Mouse (Mus musculus) adrenal gland, adult 2 months (tissue): ENCODE results near the gene AC141477.1. TPM values are rescaled to one million over a fixed set of nuclear protein-coding genes. Genes with fewer than 3 reads are reported as not detected.

ENCODE experiments used
- DNase-seq: peaks from one replicate; pipeline ENCODE4 v3.0.0; 2021
- long read RNA-seq: library from polyadenylated mRNA; stranded (forward); transcript quantifications from one replicate; pipeline ENCODE4 v2.0.0, GENCODE M21; 2021
- polyA plus RNA-seq: library from polyadenylated mRNA; depleted of rRNA; stranded (reverse); fragments of >200 nt; gene quantifications from 2 replicates; pipeline ENCODE4 v1.2.3, GENCODE M21; 2012; rRNA removed
- total RNA-seq, 2 experiments: library from RNA; stranded (reverse); gene quantifications; 2 replicates each; pipeline ENCODE4 v1.2.3; 2021

The AC141477.1 gene
- not detected for total RNA-seq
- polyA plus RNA-seq: not detected in 2 replicates
- long read RNA-seq: 0 reads

DNA sequence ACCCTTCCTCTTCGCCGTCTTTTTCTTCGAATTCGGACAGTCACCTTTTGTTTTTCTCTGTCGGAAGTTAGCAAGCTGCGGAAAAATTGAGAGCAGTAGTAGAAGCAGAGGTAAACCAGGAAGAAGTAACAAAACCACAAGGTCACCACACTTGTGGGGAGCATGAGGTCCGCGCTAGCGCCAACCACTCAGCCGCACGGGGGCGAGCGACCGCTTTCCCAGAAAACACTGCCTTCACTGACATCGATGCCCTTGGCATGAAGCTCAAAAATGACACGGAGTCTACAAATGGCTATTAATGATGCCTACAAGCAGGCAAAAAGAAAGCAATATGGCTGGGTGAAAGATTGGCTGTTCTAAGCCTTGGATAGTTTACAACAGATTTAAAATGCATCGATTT, at the start of gene AC141477.1:
Gene AC141477.1 (minus strand): TSS at position 164 of the 400 bp plus-strand sequence.
- no peak for DNase-seq

GRCm38 (mm10) chr10:76489205-76489604, 49.0 kb upstream of the AC141477.1 start:
- DNase-seq: no peak

DNA sequence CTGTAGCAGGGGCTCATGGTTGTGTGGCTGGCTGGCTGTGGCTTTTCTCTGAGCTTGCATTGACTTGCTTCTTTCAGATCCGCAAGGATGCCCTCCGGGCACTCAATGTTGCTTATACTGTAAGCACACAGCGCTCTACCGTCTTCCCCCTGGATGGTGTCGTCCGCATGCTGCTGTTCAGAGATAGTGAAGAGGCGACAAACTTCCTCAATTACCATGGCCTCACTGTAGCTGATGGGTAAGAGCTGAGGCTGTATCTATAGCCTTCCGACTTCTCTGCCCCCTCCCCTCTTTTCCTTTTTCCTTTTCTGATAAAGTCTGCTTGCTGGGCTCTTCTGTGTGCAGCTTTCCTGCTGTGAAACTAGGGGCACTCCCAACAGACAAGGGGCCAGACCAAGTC, 48.0 kb upstream of the AC141477.1 start:
- no peak for DNase-seq

GRCm38 (mm10) chr10:76486302-76486701, 46.1 kb upstream of the AC141477.1 start:
- no peak for DNase-seq

DNA sequence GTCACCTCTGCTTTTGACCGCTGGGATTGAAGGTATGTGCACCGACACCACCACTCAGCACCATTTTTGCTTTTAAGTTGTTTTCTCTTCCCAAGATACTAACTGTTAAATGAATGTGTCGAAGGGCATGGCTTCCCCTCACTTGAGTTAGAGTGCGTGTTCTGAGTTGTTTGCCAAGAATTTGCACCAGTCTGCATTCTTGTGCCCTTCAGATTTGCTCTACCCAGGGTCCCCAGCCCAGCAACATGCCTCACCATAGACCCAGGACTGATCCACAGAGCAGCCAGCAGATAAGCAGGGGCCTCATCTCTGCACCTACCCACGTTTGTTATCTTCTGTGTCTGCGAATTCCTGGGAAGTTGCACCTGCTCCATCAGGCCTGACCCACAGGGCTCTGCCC, 41.2 kb upstream of the AC141477.1 start:
- DNase-seq: no peak

GRCm38 (mm10) chr10:76480851-76481250, 40.6 kb upstream of the AC141477.1 start:
- no peak for DNase-seq

DNA sequence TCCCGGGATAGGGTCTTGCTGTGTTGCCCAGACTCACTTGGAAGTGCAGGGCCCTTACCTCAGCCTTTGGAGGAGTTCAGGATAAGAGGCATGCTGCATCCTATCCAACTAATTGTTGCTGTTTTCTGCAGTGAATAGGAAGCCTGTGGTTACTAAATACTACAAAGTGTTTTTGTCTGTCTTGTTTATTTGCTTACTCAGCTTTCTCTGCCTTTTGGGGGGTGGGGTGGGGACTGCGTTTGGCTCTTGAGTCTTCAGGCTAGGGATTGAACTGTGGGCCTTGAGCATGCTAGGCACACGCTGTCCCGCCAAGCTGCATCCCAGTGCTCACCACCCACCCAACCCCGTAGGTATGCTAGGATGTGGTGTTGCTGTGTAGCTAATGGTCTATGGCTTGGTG, 33.5 kb upstream of the AC141477.1 start:
- no peak for DNase-seq

- peak; percentile 91 for DNase-seq
Measured at GRCm38 (mm10) chr10:76468203-76469162, 28.2 kb upstream of the AC141477.1 start, which contains the start of the genes Mcm3ap and Ybey. Mcm3ap (plus strand) TSS chr10:76468927. Ybey (minus strand) TSS chr10:76469114.

GRCm38 (mm10) chr10:76462721-76463120, 22.5 kb upstream of the AC141477.1 start:
- DNase-seq: no peak

DNA sequence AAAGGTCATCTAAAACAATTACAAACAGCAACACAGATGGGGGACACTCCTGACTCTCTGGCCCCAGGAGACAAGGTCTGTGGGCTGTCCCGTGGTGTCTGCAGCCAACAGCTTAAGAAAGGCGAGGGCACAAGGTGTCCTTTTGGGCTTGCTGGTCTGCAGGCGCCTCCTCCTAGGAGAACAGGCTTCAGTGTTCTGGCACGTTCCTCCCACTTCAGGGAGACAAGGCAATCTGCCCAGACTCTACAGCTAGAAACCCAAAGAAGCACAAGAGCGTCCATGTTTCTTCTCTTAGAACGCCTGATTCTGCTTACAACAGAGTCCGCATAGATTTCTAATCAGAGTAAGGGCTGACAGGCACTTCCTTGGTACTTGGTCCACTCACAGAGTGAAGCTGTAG, 22.1 kb upstream of the AC141477.1 start:
- no peak for DNase-seq

GRCm38 (mm10) chr10:76461255-76461654, 21.0 kb upstream of the AC141477.1 start:
- peak; percentile 51 for DNase-seq

- DNase-seq: peak; percentile 25
Measured at GRCm38 (mm10) chr10:76455289-76455688, 15.0 kb upstream of the AC141477.1 start.

DNA sequence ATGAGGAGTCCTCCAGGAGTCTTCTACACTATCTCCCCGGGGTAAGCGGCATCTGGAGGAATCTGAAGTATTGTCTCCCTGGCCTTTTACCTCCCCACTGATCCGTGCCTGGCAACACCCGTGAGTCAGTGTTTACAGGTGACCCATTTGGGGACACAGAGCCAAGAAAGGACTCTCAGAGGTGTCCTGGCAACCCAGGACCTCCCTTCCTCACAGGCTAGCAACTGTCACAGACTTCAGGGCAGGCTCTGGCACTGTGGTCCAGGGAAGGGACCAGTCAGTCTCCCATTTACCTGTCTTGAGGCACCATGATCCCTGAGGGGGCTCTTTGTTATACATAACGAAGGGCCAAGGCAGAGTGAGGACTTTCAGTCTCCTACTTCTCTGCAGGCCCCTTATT, 8.6 kb upstream of the AC141477.1 start, which contains the start of gene 2610028H24Rik:
Gene 2610028H24Rik (plus strand): TSS at position 231 of the 400 bp plus-strand sequence.
- DNase-seq: no peak

GRCm38 (mm10) chr10:76447406-76448229, 7.4 kb upstream of the AC141477.1 start:
- no peak for DNase-seq

DNA sequence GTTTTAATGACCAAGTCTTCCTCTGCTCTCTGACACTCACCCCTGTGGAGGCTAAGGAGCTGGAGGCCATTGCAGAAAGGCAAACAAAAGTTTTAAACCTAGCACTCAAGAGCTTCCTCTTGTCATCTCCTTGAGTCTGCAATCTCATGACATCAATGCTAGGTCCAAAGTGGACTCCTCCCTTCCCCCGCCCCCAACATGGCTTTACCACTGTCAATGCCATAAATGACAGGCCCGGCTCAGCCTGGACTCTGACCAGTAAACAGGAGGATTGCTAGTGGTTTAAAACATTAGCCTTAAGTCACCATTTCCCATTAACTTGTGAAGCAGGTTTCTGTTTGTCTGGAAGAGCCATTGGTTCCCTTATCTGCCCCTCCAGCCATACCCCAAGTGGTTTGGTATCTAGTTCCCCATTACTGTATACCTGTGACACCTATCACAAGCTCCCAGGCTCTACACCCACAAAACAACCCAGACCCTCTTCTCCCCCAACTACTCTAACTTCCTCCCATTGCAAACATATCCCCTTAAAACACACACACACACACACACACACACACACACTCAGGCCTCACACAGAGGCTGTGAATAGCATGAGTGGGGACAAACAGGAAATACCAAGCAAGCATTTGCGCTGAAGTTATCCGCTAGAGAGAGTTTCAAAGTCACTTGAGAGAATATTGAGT, 5.9 kb upstream of the AC141477.1 start:
- DNase-seq: no peak

- peak; percentile 99 for DNase-seq
Measured at GRCm38 (mm10) chr10:76442178-76443088, 2.2 kb upstream of the AC141477.1 start, which contains the start of gene Pcnt. Pcnt (minus strand) TSS chr10:76442786.

DNA sequence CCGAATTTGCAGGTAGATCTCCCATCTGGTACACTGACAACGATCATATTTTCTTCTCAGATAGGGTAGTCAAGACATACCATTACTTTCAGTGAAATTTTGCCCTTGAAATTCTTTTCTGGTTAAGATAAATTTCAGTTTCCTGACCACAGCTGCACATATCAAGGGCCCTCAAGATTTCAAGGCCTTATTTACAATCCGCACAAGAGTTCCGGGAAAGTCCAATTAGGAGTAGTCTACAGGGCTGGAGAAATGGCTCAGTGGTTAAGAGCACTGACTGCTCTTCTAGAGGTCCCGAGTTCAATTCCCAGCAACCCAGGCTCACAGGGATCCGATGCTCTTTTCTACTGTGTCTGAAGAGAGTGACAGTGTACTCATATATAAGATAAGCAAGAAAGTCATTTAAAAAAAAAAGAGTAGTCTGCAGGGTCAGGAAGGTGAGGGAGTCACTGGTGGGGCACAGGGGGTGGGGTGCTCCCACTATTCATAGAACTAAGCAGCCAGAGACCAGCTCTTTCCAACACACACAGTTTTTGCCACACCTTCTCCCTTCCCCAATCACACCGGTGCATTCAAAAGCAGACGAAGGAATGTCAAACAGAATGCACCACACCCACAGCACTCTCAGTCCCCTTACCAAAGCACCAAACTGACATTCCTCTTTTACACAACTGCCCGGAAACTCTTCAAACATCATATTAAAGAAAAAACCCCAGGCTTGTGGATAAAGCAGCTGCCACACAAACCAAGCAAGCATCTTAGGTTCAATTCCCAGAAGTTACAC, 945 bp downstream of the AC141477.1 start:
- DNase-seq: no peak

DNA sequence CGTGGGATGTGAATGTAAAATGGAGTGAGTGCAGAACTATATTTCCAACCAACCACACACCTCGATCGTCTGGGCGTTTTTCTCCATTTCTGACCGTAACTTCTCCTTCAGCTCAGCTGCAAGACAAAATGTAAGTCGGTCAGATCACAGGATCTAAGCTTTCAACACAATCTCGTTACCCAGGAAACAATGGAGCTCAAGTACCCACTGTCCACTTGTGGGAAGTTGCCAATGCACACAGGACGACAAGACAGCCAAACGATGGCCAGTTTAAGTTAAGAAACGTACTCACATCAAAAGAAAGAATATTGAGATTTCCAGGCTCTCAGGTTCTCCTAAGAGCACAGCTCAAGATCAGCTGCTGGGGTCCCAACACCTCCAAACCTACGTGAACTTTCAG, 6.3 kb downstream of the AC141477.1 start:
- DNase-seq: no peak

DNA sequence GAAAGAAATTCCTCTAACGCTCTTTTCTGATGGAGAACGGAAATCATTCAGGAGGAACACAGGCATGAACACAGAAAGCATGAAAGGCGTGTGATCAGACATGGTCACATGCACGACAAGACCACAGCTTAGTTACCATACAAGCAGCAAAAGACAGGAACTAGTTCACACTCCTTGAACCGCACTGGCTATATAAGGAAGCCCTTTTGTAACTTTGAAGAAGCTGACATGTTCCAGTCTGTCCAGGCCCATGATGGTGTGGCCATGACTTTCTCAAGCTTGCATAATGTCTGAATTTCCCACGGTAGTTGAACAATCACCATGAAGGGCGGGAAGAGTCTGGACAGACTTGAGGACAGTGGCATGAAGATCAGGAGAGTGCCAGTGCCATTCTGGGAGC, 14.6 kb downstream of the AC141477.1 start:
- no peak for DNase-seq

- no peak for DNase-seq
Measured at GRCm38 (mm10) chr10:76416811-76417210, 23.4 kb downstream of the AC141477.1 start.
